Mouse (Mus musculus) kidney, adult 2 months (tissue): ENCODE measurements around the gene Polk.

Source experiments
- CTCF ChIP-seq: fragments of 200-500 bp; conservative IDR thresholded peaks from 2 replicates; pipeline ENCODE4 v1.5.1; 2011; ENCODE audit warnings: low read depth, mild to moderate bottlenecking, control low read depth, low read length, moderate library complexity, mixed read lengths; ENCODE audit not compliant: insufficient read depth, insufficient read length
- POLR2A ChIP-seq: fragments of 200-500 bp; IDR thresholded peaks from one replicate; pipeline ENCODE4 v1.6.1; 2011; ENCODE audit warnings: low read depth, low read length, control low read depth

DNA sequence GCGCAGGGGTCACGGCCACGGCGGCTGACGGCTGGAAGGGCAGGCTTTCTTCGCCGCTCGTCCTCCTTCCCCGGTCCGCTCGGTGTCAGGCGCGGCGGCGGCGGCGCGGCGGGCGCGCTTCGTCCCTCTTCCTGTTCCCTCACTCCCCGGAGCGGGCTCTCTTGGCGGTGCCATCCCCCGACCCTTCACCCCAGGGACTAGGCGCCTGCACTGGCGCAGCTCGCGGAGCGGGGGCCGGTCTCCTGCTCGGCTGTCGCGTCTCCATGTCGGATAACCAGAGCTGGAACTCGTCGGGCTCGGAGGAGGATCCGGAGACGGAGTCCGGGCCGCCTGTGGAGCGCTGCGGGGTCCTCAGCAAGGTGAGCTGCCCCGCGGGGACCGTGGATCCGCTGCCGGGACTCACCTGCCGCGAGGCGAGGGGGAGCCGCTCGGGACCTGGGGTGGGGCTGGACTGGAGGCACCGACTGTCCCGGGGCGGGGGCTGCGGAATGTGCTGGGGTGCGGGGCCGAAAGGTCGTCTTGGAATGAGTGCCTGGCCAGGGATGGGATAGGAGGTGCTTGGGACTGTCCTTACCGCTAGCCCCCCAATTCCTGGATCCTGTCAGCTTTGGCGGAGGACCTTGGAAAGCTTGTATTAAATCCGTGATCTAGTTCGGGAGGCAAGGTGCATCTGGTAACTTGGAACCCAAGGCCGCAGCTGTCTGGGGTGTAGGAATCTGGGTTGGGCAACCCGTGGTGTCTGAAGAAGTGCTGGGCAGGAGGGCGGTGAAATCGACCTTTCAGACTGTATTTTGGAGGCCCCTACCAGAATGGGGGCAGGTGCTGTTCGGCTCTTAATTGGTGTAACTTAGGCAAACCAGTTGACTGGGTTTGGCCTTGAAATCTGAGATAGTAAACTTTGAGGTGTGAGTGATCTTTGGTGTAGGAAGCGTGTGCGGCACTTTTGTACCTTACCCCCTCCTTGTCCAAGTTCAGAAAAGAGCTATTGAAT is 817 bp upstream of the Polk start:
- TF ChIP-seq CTCF (no peak), POLR2A (no peak)
